20 mouse cellular contexts compared by ENCODE assay signal in the genomic region with DNA sequence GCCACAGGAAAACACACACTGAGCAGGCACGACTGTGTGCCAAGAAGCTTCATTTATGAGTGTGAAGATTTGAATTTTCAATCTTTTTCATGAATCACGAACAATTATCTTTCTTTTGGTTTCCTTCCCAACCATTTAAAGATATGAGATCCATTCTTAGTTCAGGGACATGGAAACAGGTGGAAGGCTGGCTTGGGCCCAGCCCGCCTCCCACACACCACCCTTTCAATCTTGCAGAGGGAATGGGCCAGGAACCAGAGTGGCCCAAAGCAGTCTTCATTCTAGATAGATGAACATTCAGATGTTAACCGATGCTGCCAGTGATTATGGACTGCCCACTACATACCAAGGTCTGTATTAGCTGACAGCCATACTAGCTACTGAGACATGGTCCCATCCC.
DNase-seq lines count a peak whose midpoint lies in the region; ATAC-seq and TF ChIP-seq lines count a peak whose summit lies in the region.
"Had no signal": no experiment of that assay in that cellular context is flagged by ENCODE, and none has a peak within 500 bp of the region (broad histone marks: within the 10 kb centered on the region; RNA-seq: fewer than 3 reads in every experiment).

No protein-coding gene starts in this region.

- H3K27me3 ChIP-seq in midbrain, embryonic 11.5 days (ENCODE audit: control insufficient read depth, insufficient read depth, low read length), result no peaks in the 10 kb centered on the region
- no peaks in the 10 kb centered on the region for H3K27me3 ChIP-seq in midbrain, embryonic 13.5 days
- H3K27me3 ChIP-seq: embryonic facial prominence, embryonic 15.5 days; hindbrain, embryonic 15.5 days had no signal

- TF ChIP-seq POLR2A in cortical plate, adult 2 months (IDR thresholded peaks at IDR 0.05; ENCODE audit: extremely low read depth, insufficient read depth, low read length), result no peak

- H3K9ac ChIP-seq in midbrain, embryonic 11.5 days (ENCODE audit: low read length), result no peak overlapping the region
- H3K9ac ChIP-seq in midbrain, embryonic 13.5 days (replicated peaks), result no peak overlapping the region
- H3K9ac ChIP-seq: embryonic facial prominence, embryonic 15.5 days; heart, embryonic 13.5 days; hindbrain, embryonic 15.5 days had no signal

- DNase-seq in layer of hippocampus, adult 2 months (ENCODE audit: low spot score in 2 of 2), result no peak
- DNase-seq in layer of hippocampus, postnatal 36 days, result no peak
- peak; percentile 14 for DNase-seq in midbrain, embryonic 11.5 days (ENCODE audit: low spot score, missing footprints)
- DNase-seq in MN1 (ENCODE audit: low spot score), result no peak
- DNase-seq: adrenal gland, adult 2 months; adrenal gland, postnatal 25 days; cerebellum, adult 2 months; cerebellum, postnatal 10 days; embryo, embryonic 11 days; gastrocnemius, adult 2 months; gastrocnemius, postnatal 25 days; heart, postnatal 36 days had no signal

- H3K4me2 ChIP-seq in midbrain, embryonic 11.5 days, result no peak overlapping the region
- no peak overlapping the region for H3K4me2 ChIP-seq in midbrain, embryonic 13.5 days (replicated peaks)
- H3K4me2 ChIP-seq: embryonic facial prominence, embryonic 15.5 days; heart, embryonic 13.5 days; hindbrain, embryonic 15.5 days had no signal

- H3K36me3 ChIP-seq in midbrain, embryonic 11.5 days (ENCODE audit: control insufficient read depth, insufficient read depth, low read length), result no peaks in the 10 kb centered on the region
- peaks cover 18% of the 10 kb centered on the region for H3K36me3 ChIP-seq in midbrain, embryonic 13.5 days
- H3K36me3 ChIP-seq: embryonic facial prominence, embryonic 15.5 days; forebrain, embryonic 10.5 days; heart, embryonic 13.5 days had no signal

- peak overlapping the region; percentile 80 for H3K27ac ChIP-seq in layer of hippocampus, adult 2 months
- no peak overlapping the region for H3K27ac ChIP-seq in midbrain, embryonic 11.5 days (ENCODE audit: low read depth, low read length)
- no peak overlapping the region for H3K27ac ChIP-seq in midbrain, embryonic 13.5 days
- H3K27ac ChIP-seq in cortical plate, adult 2 months (ENCODE audit: insufficient read depth, low read length), result 0 out of 2 replicates have a peak overlapping the region, but pooled peaks have one; percentile 31
- H3K27ac ChIP-seq: embryonic facial prominence, embryonic 15.5 days; forebrain, embryonic 10.5 days; gastrocnemius, adult 2 months; heart, embryonic 13.5 days; hindbrain, embryonic 15.5 days had no signal

- peaks cover 6% of the 10 kb centered on the region for H3K4me1 ChIP-seq in midbrain, embryonic 11.5 days (ENCODE audit: control insufficient read depth, insufficient read depth, low read length)
- H3K4me1 ChIP-seq in midbrain, embryonic 13.5 days (replicated peaks), result peaks cover 17% of the 10 kb centered on the region
- peaks cover 24% of the 10 kb centered on the region for H3K4me1 ChIP-seq in cortical plate, adult 2 months (ENCODE audit: control insufficient read depth, insufficient read depth, low read length)
- H3K4me1 ChIP-seq: embryonic facial prominence, embryonic 15.5 days had no signal

- WGBS in midbrain, embryonic 11.5 days, result 88% methylated on average over 4 of the region's 4 CpGs
- 89% methylated on average over 4 of the region's 4 CpGs for WGBS in midbrain, embryonic 13.5 days

- no peak overlapping the region for H3K4me3 ChIP-seq in layer of hippocampus, adult 2 months
- no peak overlapping the region for H3K4me3 ChIP-seq in midbrain, embryonic 11.5 days (ENCODE audit: low read depth, low read length)
- no peak overlapping the region for H3K4me3 ChIP-seq in midbrain, embryonic 13.5 days (replicated peaks)
- no peak overlapping the region for H3K4me3 ChIP-seq in cortical plate, adult 2 months (ENCODE audit: insufficient read depth, low read length)
- H3K4me3 ChIP-seq: embryonic facial prominence, embryonic 15.5 days; erythroblast, embryonic 14.5 days; forebrain, embryonic 10.5 days; gastrocnemius, adult 2 months; heart, embryonic 13.5 days; hindbrain, embryonic 15.5 days had no signal

- ATAC-seq in midbrain, embryonic 11.5 days (ENCODE audit: low FRiP score), result no peak
- no peak for ATAC-seq in midbrain, embryonic 13.5 days
- ATAC-seq: forebrain, embryonic 14.5 days had no signal

- no peaks in the 10 kb centered on the region for H3K9me3 ChIP-seq in midbrain, embryonic 11.5 days (ENCODE audit: control insufficient read depth, low read length)
- no peaks in the 10 kb centered on the region for H3K9me3 ChIP-seq in midbrain, embryonic 13.5 days
- H3K9me3 ChIP-seq: embryonic facial prominence, embryonic 15.5 days; forebrain, embryonic 10.5 days; heart, embryonic 13.5 days; hindbrain, embryonic 15.5 days had no signal

- no peak for TF ChIP-seq CTCF in layer of hippocampus, adult 2 months (conservative IDR thresholded peaks at IDR 0.05)
- TF ChIP-seq CTCF in cortical plate, adult 2 months (IDR thresholded peaks at IDR 0.05; ENCODE audit: extremely low read depth, insufficient read depth, low read length), result no peak

Comparison
In these comparisons a context has a peak if more than half of its experiments do, and no peak if none do; other contexts are left out.
1. H3K27ac ChIP-seq: peak in layer of hippocampus, adult 2 months (single experiment) and cortical plate, adult 2 months (single experiment); none in midbrain, embryonic 11.5 days (single experiment) and midbrain, embryonic 13.5 days (single experiment).